Mouse (Mus musculus) Patski (cell line): ENCODE results near the gene Rsph1. TPM values are rescaled to one million over a fixed set of nuclear protein-coding genes. Genes with fewer than 3 reads are reported as not detected.

Experiments
- ATAC-seq: fragments of 100-300 bp; one replicate; pipeline ENCODE4 v1.8.0; 2021
- CTCF ChIA-PET: fragments of 350-600 bp; sonication (Branson Sonifier 250); formaldehyde crosslinking; loops from one replicate; lab custom pipeline; 2022; ENCODE audit warnings: inconsistent platforms; lab: Charles Lee
- POLR2A ChIA-PET: fragments of 350-600 bp; sonication (Branson Sonifier 250); formaldehyde crosslinking; loops from one replicate; lab custom pipeline; 2022; ENCODE audit warnings: antibody characterized with exemption, inconsistent platforms; lab: Charles Lee
- DNase-seq: peaks from one replicate; pipeline ENCODE4 v3.0.0-alpha.2; 2011; ENCODE audit warnings: low read depth, low spot score
- H3K27me3 ChIP-seq: fragments of 371-371 bp; one replicate; pipeline ENCODE4 v1.5.1; 2021
- CTCF ChIP-seq: fragments of 100-300 bp; IDR thresholded peaks from one replicate; pipeline ENCODE4 v1.5.1; 2021
- in situ Hi-C: fragments of 300-500 bp; cut with MboI; formaldehyde crosslinking; loops from 3 replicates; pipeline ENCODE4 v1.11.1; 2018; ENCODE audit warnings: low pct_unique_long_range_greater_than_20kb, mixed read lengths
- polyA plus RNA-seq: library from polyadenylated mRNA; unstranded; gene quantifications from one replicate; pipeline ENCODE4 v1.2.3, GENCODE M21; 2021

Rsph1 gene
- polyA plus RNA-seq, 1 experiment from 2014 or later, result 3.1 TPM

- DNase-seq, result no peak
- TF ChIP-seq CTCF, result no peak
- in situ Hi-C loops, result no loop called here
- ATAC-seq, result no peak
- POLR2A ChIA-PET, result no interaction called here
- no peaks in the 10 kb centered on the region for H3K27me3 ChIP-seq
- CTCF ChIA-PET, result no interaction called here
These were observed 38.8 kb downstream of the Rsph1 start for GRCm38 (mm10) chr17:31238234-31239020.

GRCm38 (mm10) chr17:31235915-31236314 is 41.3 kb downstream of the Rsph1 start:
- POLR2A ChIA-PET, result no interaction called here
- ATAC-seq (no peak), DNase-seq (no peak)
- TF ChIP-seq CTCF, result no peak
- no peaks in the 10 kb centered on the region for H3K27me3 ChIP-seq
- in situ Hi-C loops, result no loop called here
- CTCF ChIA-PET, result no interaction called here

DNA sequence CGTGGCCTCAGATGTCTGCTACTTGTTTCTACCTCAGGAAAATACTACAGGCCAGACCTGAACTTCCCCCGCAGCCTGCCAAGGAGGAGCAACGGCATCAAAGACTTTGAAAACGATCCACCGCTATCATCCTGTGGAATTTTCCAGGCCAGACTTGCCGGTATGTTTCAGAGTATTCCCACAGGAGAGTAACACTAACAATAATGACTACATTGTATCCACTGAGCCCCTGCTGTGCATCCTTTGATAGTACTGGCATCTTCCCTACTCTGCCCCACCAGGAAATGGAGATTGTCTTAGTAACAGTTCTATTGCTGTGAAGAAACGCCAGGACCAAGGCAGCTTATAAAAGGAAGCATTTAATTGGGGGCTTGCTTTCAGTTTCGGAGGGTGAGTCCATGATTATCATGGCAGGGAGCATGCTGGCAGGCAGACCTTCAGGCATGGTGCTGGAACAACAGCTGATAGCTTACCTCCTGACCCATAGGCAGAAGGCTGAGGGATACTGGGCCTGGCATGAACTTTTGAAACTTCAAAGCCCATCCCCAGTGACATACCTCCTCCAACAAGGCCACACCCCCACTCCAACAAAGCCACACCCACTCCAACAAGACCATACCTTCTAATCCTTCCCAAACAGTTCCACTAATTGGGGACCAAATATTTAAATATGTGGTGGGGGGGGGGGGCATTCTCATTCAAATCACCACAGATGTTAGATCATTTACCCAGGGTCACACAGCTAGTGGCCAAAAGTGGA is 44.8 kb downstream of the Rsph1 start:
- CTCF ChIA-PET, result no interaction called here
- no peak for TF ChIP-seq CTCF
- peaks cover 6% of the 10 kb centered on the region for H3K27me3 ChIP-seq
- ATAC-seq, result no peak
- in situ Hi-C loops, result no loop called here
- DNase-seq, result no peak
- POLR2A ChIA-PET, result no interaction called here

DNA sequence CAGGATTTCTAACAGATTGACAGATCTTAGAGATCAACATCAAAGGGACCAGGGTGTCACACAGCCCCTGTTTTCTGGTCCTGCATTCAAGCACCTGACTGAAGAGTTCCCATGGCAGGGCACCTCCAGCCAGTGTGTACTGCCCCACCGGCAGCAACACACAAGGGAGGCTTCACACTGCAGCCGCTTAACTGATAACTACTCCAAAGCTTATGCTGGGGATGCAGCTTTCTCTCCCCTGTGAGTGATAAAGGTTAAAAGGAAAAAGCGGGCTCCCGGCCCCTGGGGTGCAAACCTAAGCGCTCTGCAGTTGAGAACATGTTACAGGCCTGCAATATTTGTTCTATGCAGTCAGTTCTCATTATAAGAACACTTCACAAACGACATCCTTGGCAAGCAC is 45.4 kb downstream of the Rsph1 start:
- H3K27me3 ChIP-seq, result peaks cover 9% of the 10 kb centered on the region
- CTCF ChIA-PET, result no interaction called here
- ATAC-seq, result no peak
- no peak for TF ChIP-seq CTCF
- no peak for DNase-seq
- in situ Hi-C loops, result no loop called here
- POLR2A ChIA-PET, result no interaction called here

DNA sequence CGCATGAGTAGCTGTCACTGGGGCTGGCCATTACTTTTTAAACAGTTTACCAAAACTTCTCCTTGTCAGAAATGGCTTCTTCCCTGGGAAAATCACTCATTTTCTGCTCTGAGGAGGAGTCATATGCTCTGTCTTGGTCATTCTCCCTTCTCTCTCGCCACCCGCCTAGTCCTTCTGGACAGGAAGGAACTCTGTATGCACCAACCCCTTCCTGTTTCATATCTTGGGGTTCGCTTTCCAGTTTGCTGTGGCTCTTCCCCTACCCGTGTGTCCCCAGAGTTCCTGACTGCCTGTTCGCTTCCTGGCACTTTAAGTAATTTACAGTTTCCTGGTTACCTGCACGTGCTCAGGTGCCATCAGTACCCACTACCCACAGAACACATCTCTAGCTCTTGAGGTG is 50.3 kb downstream of the Rsph1 start:
- in situ Hi-C loops, result no loop called here
- POLR2A ChIA-PET, result no interaction called here

GRCm38 (mm10) chr17:31226368-31226767 is 50.8 kb downstream of the Rsph1 start:
- peaks cover 9% of the 10 kb centered on the region for H3K27me3 ChIP-seq
- ChIA-PET POLR2A (interaction anchor here (0.6 kb wide), 1 partner anchor 16 kb away, joined by 3 read pairs; no protein-coding TSS in a partner anchor), CTCF (no interaction called here)
- in situ Hi-C loops, result no loop called here
- ATAC-seq, result no peak
- no peak for DNase-seq
- no peak for TF ChIP-seq CTCF

More for the DNA sequence above, 50.3 kb downstream of the Rsph1 start:
- no peak for TF ChIP-seq CTCF
- DNase-seq (no peak), ATAC-seq (no peak)
- CTCF ChIA-PET, result no interaction called here
- H3K27me3 ChIP-seq, result peaks cover 9% of the 10 kb centered on the region

- no peak for ATAC-seq
- CTCF ChIA-PET, result no interaction called here
- peaks cover 13% of the 10 kb centered on the region for H3K27me3 ChIP-seq
- DNase-seq, result no peak
- POLR2A ChIA-PET, result no interaction called here
- in situ Hi-C loops, result no loop called here
- no peak for TF ChIP-seq CTCF
These were observed 52.6 kb downstream of the Rsph1 start for GRCm38 (mm10) chr17:31224591-31224990.

GRCm38 (mm10) chr17:31223835-31224234 is 53.3 kb downstream of the Rsph1 start:
- no peak for DNase-seq
- CTCF ChIA-PET, result no interaction called here
- H3K27me3 ChIP-seq, result peaks cover 16% of the 10 kb centered on the region
- no peak for ATAC-seq
- POLR2A ChIA-PET, result interaction anchor here (0.7 kb wide), 1 partner anchor 891 kb away, joined by 4 read pairs; no protein-coding TSS in a partner anchor
- in situ Hi-C loops, result no loop called here
- no peak for TF ChIP-seq CTCF

DNA sequence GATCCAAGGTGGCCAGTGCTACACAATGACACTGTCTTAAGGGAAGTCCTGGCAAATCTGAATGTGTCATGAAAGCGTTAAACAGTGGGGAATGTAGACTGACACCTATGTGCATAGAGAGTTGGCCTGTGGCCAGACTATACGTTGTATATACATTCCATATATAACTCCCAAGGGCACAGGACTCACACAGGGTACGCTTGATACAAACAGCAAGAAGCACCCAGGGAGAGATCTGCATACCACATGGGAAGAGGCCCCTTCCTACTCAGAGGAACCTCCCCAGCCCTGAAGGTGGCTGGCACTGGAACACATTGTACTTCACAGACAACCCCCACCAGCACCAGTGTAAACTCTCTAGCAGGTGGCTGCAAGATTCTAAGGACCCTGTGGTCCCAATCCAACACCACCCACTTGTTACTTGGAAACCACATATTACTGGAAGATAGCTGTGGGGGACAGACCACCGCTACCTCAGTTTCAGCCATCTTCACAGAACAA is 54.3 kb downstream of the Rsph1 start:
- DNase-seq (no peak), ATAC-seq (no peak)
- ChIA-PET POLR2A (interaction anchor here (0.6 kb wide), 1 partner anchor 198 kb away, joined by 4 read pairs; no protein-coding TSS in a partner anchor), CTCF (no interaction called here)
- H3K27me3 ChIP-seq, result peaks cover 12% of the 10 kb centered on the region
- in situ Hi-C loops, result no loop called here
- no peak for TF ChIP-seq CTCF

DNA sequence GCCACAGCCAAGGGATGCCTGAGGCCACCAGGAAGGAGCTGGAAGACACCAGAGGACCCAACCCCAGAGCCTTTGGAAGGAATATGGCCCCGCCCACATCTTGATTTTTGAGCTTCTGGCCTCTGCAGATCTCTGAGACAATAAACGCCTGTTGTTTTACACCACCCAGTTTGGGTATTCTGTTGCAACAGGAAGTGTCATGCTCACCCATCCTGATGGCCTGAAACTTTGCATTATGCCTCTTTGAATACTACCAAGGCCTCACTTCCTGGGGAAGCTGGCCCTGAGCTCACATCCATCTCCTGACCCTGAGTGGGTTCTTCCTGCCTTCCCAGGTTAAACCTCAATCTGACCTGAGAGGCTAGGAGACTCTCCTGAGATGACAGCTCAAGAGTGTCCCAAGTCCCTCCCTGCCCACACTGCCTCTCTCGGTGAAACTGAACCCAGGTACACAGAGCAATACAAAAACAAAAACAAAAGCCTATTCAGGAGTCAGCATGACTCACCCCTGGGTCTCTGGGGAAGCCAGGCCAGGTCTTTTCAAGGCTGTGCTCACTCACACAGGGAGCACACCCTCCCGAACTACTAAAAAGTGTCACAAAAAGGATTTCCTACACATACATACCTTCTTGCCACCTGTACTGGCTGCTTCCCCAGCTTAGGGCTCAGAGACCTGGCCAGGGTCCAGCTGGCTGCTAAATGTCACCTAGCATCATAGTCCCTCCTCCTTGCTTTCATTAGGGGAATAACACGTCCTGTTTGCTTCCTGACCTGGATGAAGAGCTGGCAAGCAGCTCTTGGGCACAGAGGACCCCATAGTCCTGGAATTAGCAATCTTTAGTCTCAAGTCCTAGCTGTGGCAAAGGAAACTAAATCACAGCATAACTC is 60.9 kb downstream of the Rsph1 start:
- ChIA-PET POLR2A (no interaction called here), CTCF (no interaction called here)
- no peak for DNase-seq
- no peak for TF ChIP-seq CTCF
- ATAC-seq, result no peak
- in situ Hi-C loops, result no loop called here
- peaks cover 18% of the 10 kb centered on the region for H3K27me3 ChIP-seq
